Mouse (Mus musculus) cerebellum, postnatal 36 days (tissue): ENCODE results near the gene Xrcc3.

Source experiments
- DNase-seq, 2 experiments: peaks; one replicate each; pipeline ENCODE4 v3.0.0; 2021 to 2022; ENCODE audit warnings: mixed read lengths in 2 of 2

The Xrcc3 gene

GRCm38 (mm10) chr12:111813766-111814617 is at the start of gene Xrcc3, which contains the start of gene Zfyve21:
TSS of gene Xrcc3 (minus strand) at chr12:111813873.
TSS of gene Zfyve21 (plus strand) at chr12:111814170.
- DNase-seq: peak; percentile 94 to 97

GRCm38 (mm10) chr12:111855448-111855847 is 41.8 kb upstream of the Xrcc3 start:
- DNase-seq: no peak

GRCm38 (mm10) chr12:111853546-111853945 is 39.9 kb upstream of the Xrcc3 start:
- DNase-seq: no peak

GRCm38 (mm10) chr12:111853011-111853436 is 39.4 kb upstream of the Xrcc3 start:
- no peak for DNase-seq

GRCm38 (mm10) chr12:111851745-111852144 is 38.1 kb upstream of the Xrcc3 start:
- DNase-seq: no peak

GRCm38 (mm10) chr12:111851235-111851634 is 37.6 kb upstream of the Xrcc3 start:
- DNase-seq: no peak

- peak; percentile 40 to 43 for DNase-seq
Observed at GRCm38 (mm10) chr12:111848300-111848798, 34.7 kb upstream of the Xrcc3 start.

- DNase-seq: no peak
Observed at GRCm38 (mm10) chr12:111846815-111847214, 33.1 kb upstream of the Xrcc3 start.

- DNase-seq: no peak
Observed at GRCm38 (mm10) chr12:111845953-111846352, 32.3 kb upstream of the Xrcc3 start.

- no peak for DNase-seq
Observed at GRCm38 (mm10) chr12:111843470-111843869, 29.8 kb upstream of the Xrcc3 start.

GRCm38 (mm10) chr12:111842565-111843433 is 29.1 kb upstream of the Xrcc3 start:
- no peak for DNase-seq

GRCm38 (mm10) chr12:111833457-111833856 is 19.8 kb upstream of the Xrcc3 start:
- DNase-seq: no peak

GRCm38 (mm10) chr12:111832643-111833042 is 19.0 kb upstream of the Xrcc3 start:
- no peak for DNase-seq

- no peak for DNase-seq
Observed at GRCm38 (mm10) chr12:111830375-111830774, 16.7 kb upstream of the Xrcc3 start.

GRCm38 (mm10) chr12:111829954-111830353 is 16.3 kb upstream of the Xrcc3 start:
- peak; percentile 56 to 61 for DNase-seq

GRCm38 (mm10) chr12:111829447-111829846 is 15.8 kb upstream of the Xrcc3 start:
- no peak for DNase-seq

- no peak for DNase-seq
Observed at GRCm38 (mm10) chr12:111827556-111827955, 13.9 kb upstream of the Xrcc3 start.

GRCm38 (mm10) chr12:111821931-111822330 is 8.3 kb upstream of the Xrcc3 start:
- DNase-seq: peak in 1 of 2 experiments; percentile 36

- no peak for DNase-seq
Observed at GRCm38 (mm10) chr12:111820708-111821107, 7.0 kb upstream of the Xrcc3 start.

- DNase-seq: peak in 1 of 2 experiments; percentile 46
Observed at GRCm38 (mm10) chr12:111819936-111820335, 6.3 kb upstream of the Xrcc3 start.

- no peak for DNase-seq
Observed at GRCm38 (mm10) chr12:111817991-111818390, 4.3 kb upstream of the Xrcc3 start.

GRCm38 (mm10) chr12:111816967-111817366 is 3.3 kb upstream of the Xrcc3 start:
- DNase-seq: no peak

- no peak for DNase-seq
Observed at GRCm38 (mm10) chr12:111816528-111816927, 2.9 kb upstream of the Xrcc3 start.
